Mouse (Mus musculus) liver, embryonic 14.5 days (tissue): ENCODE measurements at regions not wholly inside any gene's neighbourhood (a gene's known extent, or its start where the extent isn't known, plus 50 kb on each side); places are given as distances from the start of the nearest gene placed in this dataset.

Source experiments
- CTCF ChIP-seq: IDR thresholded peaks from 2 replicates; pipeline ENCODE4 v1.5.1; 2016; ENCODE audit warnings: antibody characterized with exemption, low read depth, control low read depth
- EP300 ChIP-seq: IDR thresholded peaks from 2 replicates; pipeline ENCODE4 v1.6.1; 2016; ENCODE audit warnings: antibody characterized with exemption, low read depth

GRCm38 (mm10) chr8:26791795-26792194 lies 185.3 kb upstream of the Zfp703 start:
- TF ChIP-seq CTCF (no peak), EP300 (no peak)
